Mouse (Mus musculus): ENCODE measurements around the gene Tead2. TPM values are rescaled to one million over a fixed set of nuclear protein-coding genes. Genes with fewer than 3 reads are reported as not detected.

The Tead2 gene
- polyA plus RNA-seq, 1 experiment: 3.2 TPM

GRCm38 (mm10) chr7:45196994-45197393, 18.6 kb upstream of the Tead2 start:
- H3K4me1 ChIP-seq (ENCODE audit: control insufficient read depth, insufficient read depth, insufficient read length, low read length): no peaks in the 10 kb centered on the region
- H3K27ac ChIP-seq (replicated peaks; ENCODE audit: low read depth, low read length): no peak overlapping the region
- H3K4me3 ChIP-seq (ENCODE audit: insufficient read depth, low read depth, low read length): no peak overlapping the region

GRCm38 (mm10) chr7:45198435-45198834, 17.1 kb upstream of the Tead2 start:
- H3K27ac ChIP-seq (replicated peaks; ENCODE audit: low read depth, low read length): no peak overlapping the region
- no peak overlapping the region for H3K4me3 ChIP-seq (ENCODE audit: insufficient read depth, low read depth, low read length)
- H3K4me1 ChIP-seq (ENCODE audit: control insufficient read depth, insufficient read depth, insufficient read length, low read length): no peaks in the 10 kb centered on the region

GRCm38 (mm10) chr7:45198961-45199360, 16.6 kb upstream of the Tead2 start:
- Histone ChIP-seq H3K4me1 (ENCODE audit: control insufficient read depth, insufficient read depth, insufficient read length, low read length) (no peaks in the 10 kb centered on the region), H3K27ac (replicated peaks; ENCODE audit: low read depth, low read length) (no peak overlapping the region), H3K4me3 (ENCODE audit: insufficient read depth, low read depth, low read length) (no peak overlapping the region)

GRCm38 (mm10) chr7:45202654-45203053, 12.9 kb upstream of the Tead2 start:
- H3K4me1 ChIP-seq (ENCODE audit: control insufficient read depth, insufficient read depth, insufficient read length, low read length): no peaks in the 10 kb centered on the region
- H3K27ac ChIP-seq (replicated peaks; ENCODE audit: low read depth, low read length): no peak overlapping the region
- no peak overlapping the region for H3K4me3 ChIP-seq (ENCODE audit: insufficient read depth, low read depth, low read length)

GRCm38 (mm10) chr7:45204380-45205143, 11.0 kb upstream of the Tead2 start, which contains the start of gene Ccdc155:
TSS of gene Ccdc155 (minus strand) at chr7:45204892.
- no peak within 1 kb of the TSS for H3K27ac ChIP-seq (replicated peaks; ENCODE audit: low read depth, low read length)
- peak within 1 kb of the TSS; percentile 50 for H3K4me3 ChIP-seq (ENCODE audit: insufficient read depth, low read depth, low read length)
- no peaks in the 10 kb centered on the region for H3K4me1 ChIP-seq (ENCODE audit: control insufficient read depth, insufficient read depth, insufficient read length, low read length)

- Histone ChIP-seq H3K27ac (replicated peaks; ENCODE audit: low read depth, low read length) (no peak overlapping the region), H3K4me3 (ENCODE audit: insufficient read depth, low read depth, low read length) (no peak overlapping the region), H3K4me1 (ENCODE audit: control insufficient read depth, insufficient read depth, insufficient read length, low read length) (no peaks in the 10 kb centered on the region)
These were observed 7.3 kb upstream of the Tead2 start for GRCm38 (mm10) chr7:45208260-45208659.

- Histone ChIP-seq H3K27ac (replicated peaks; ENCODE audit: low read depth, low read length) (no peak overlapping the region), H3K4me1 (ENCODE audit: control insufficient read depth, insufficient read depth, insufficient read length, low read length) (peaks cover 2% of the 10 kb centered on the region; the same call in 1 of the 2 replicates), H3K4me3 (ENCODE audit: insufficient read depth, low read depth, low read length) (no peak overlapping the region)
These were observed 4.5 kb upstream of the Tead2 start for GRCm38 (mm10) chr7:45211070-45211469.

- peaks cover 2% of the 10 kb centered on the region for H3K4me1 ChIP-seq (ENCODE audit: control insufficient read depth, insufficient read depth, insufficient read length, low read length)
- H3K4me3 ChIP-seq (ENCODE audit: insufficient read depth, low read depth, low read length): no peak within 1 kb of the TSS
- no peak within 1 kb of the TSS for H3K27ac ChIP-seq (replicated peaks; ENCODE audit: low read depth, low read length)
These were observed 3.7 kb upstream of the Tead2 start, which contains the start of gene Dkkl1 for GRCm38 (mm10) chr7:45211851-45212251. TSS of gene Dkkl1 (minus strand) at chr7:45212147.

GRCm38 (mm10) chr7:45212356-45212755, 3.2 kb upstream of the Tead2 start:
- H3K4me1 ChIP-seq (ENCODE audit: control insufficient read depth, insufficient read depth, insufficient read length, low read length): peaks cover 2% of the 10 kb centered on the region
- no peak overlapping the region for H3K27ac ChIP-seq (replicated peaks; ENCODE audit: low read depth, low read length)
- H3K4me3 ChIP-seq (ENCODE audit: insufficient read depth, low read depth, low read length): no peak overlapping the region

- Histone ChIP-seq H3K4me1 (ENCODE audit: control insufficient read depth, insufficient read depth, insufficient read length, low read length) (peaks cover 2% of the 10 kb centered on the region), H3K4me3 (ENCODE audit: insufficient read depth, low read depth, low read length) (no peak overlapping the region), H3K27ac (replicated peaks; ENCODE audit: low read depth, low read length) (no peak overlapping the region)
These were observed 1.8 kb upstream of the Tead2 start for GRCm38 (mm10) chr7:45213708-45214107.

GRCm38 (mm10) chr7:45216442-45217183, 1.1 kb downstream of the Tead2 start:
- H3K27ac ChIP-seq (replicated peaks; ENCODE audit: low read depth, low read length): no peak overlapping the region

GRCm38 (mm10) chr7:45221680-45222079, 6.1 kb downstream of the Tead2 start:
- Histone ChIP-seq H3K4me1 (ENCODE audit: control insufficient read depth, insufficient read depth, insufficient read length, low read length) (no peaks in the 10 kb centered on the region; the same call in 1 of the 2 replicates), H3K4me3 (ENCODE audit: insufficient read depth, low read depth, low read length) (no peak overlapping the region), H3K27ac (replicated peaks; ENCODE audit: low read depth, low read length) (no peak overlapping the region)

More at GRCm38 (mm10) chr7:45216442-45217183, 1.1 kb downstream of the Tead2 start:
- peaks cover 2% of the 10 kb centered on the region for H3K4me1 ChIP-seq (ENCODE audit: control insufficient read depth, insufficient read depth, insufficient read length, low read length)
- peak overlapping the region; percentile 83 for H3K4me3 ChIP-seq (ENCODE audit: insufficient read depth, low read depth, low read length)

- no peak overlapping the region for H3K27ac ChIP-seq (replicated peaks; ENCODE audit: low read depth, low read length)
- H3K4me3 ChIP-seq (ENCODE audit: insufficient read depth, low read depth, low read length): no peak overlapping the region
- H3K4me1 ChIP-seq (ENCODE audit: control insufficient read depth, insufficient read depth, insufficient read length, low read length): no peaks in the 10 kb centered on the region
These were observed 9.3 kb downstream of the Tead2 start for GRCm38 (mm10) chr7:45224826-45225225.

- no peak overlapping the region for H3K27ac ChIP-seq (replicated peaks; ENCODE audit: low read depth, low read length)
- no peaks in the 10 kb centered on the region for H3K4me1 ChIP-seq (ENCODE audit: control insufficient read depth, insufficient read depth, insufficient read length, low read length)
- no peak overlapping the region for H3K4me3 ChIP-seq (ENCODE audit: insufficient read depth, low read depth, low read length)
These were observed 10.9 kb downstream of the Tead2 start for GRCm38 (mm10) chr7:45226421-45226820.

- no peak overlapping the region for H3K4me3 ChIP-seq (ENCODE audit: insufficient read depth, low read depth, low read length)
- no peak overlapping the region for H3K27ac ChIP-seq (replicated peaks; ENCODE audit: low read depth, low read length)
- no peaks in the 10 kb centered on the region; the same call in 1 of the 2 replicates for H3K4me1 ChIP-seq (ENCODE audit: control insufficient read depth, insufficient read depth, insufficient read length, low read length)
These were observed 13.0 kb downstream of the Tead2 start for GRCm38 (mm10) chr7:45228548-45228947.

Data from brown adipose tissue, adult 24 weeks (tissue).